Mouse (Mus musculus): Measurements from ENCODE around the gene Hist1h3e.

- TF ChIP-seq POLR2A (IDR thresholded peaks at IDR 0.05; ENCODE audit: borderline replicate concordance, insufficient read depth, low read length) (no peak), CTCF (IDR thresholded peaks at IDR 0.05; ENCODE audit: borderline replicate concordance, insufficient read depth, low read depth, low read length) (no peak)
Measured at GRCm38 (mm10) chr13:23554393-23554792, 7.8 kb downstream of the Hist1h3e start.
